Mouse (Mus musculus) stomach, postnatal 0 days (tissue): Measurements from ENCODE around the gene Clps.

Source experiments
- CTCF ChIP-seq: IDR thresholded peaks from 2 replicates; pipeline ENCODE4 v1.5.1; 2016; ENCODE audit warnings: antibody characterized with exemption, low read depth, mild to moderate bottlenecking, moderate library complexity
- EP300 ChIP-seq: optimal IDR thresholded peaks from 2 replicates; pipeline ENCODE3; 2016; ENCODE audit warnings: antibody characterized with exemption

- no peak for TF ChIP-seq EP300
- TF ChIP-seq CTCF = no peak
These were observed 46.0 kb downstream of the Clps start for GRCm38 (mm10) chr17:28514555-28514954.
